Mouse (Mus musculus): ENCODE results near the gene Fer1l4. TPM values are rescaled to one million over a fixed set of nuclear protein-coding genes. Genes with fewer than 3 reads are reported as not detected.

The Fer1l4 gene
- 0.30 TPM in 1 of 2 replicates, not detected in the other for polyA plus RNA-seq (2015; fragmentation: Nextera tagmentation; extraction: Ambion mirVana)

DNA sequence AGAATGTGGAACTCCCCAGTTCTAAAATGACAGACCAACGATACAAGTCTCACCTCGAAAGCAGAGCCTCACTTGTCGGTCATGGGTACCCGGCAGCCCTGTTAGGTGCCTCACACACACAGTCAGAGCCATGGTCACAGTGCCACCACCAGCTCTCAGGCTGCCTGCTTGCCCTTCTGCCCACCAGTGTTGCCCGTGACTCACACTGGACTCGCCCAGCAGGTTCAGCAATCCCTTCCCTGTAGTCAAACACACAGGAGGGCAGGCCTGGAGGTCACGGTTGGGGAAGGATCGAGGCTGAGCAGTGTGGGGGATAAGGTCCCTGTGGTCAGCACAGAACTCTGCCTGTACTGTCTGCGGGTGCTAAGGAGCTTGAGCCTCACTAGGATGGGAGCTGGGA, at the start of gene Fer1l4:
Gene Fer1l4, minus strand, starts transcription at position 132 of the 400 bp plus-strand sequence.
- no peak for ATAC-seq
- Histone ChIP-seq H3K36me3 (ENCODE audit: control insufficient read depth, insufficient read depth, low read length) (no peaks in the 10 kb centered on the region), H3K9me3 (replicated peaks; ENCODE audit: control insufficient read depth, low read length, poor library complexity, severe bottlenecking) (no peaks in the 10 kb centered on the region), H3K27me3 (ENCODE audit: control insufficient read depth, insufficient read depth, low read depth, low read length) (no peaks in the 10 kb centered on the region), H3K27ac (ENCODE audit: low read length) (no peak within 1 kb of the TSS), H3K4me3 (ENCODE audit: low read depth, low read length) (no peak within 1 kb of the TSS), H3K9ac (ENCODE audit: low read depth, low read length) (no peak within 1 kb of the TSS), H3K4me2 (ENCODE audit: low read length) (no peak within 1 kb of the TSS), H3K4me1 (ENCODE audit: control insufficient read depth, insufficient read depth, low read length) (no peaks in the 10 kb centered on the region)
- 87% methylated on average over 9 of the region's 9 CpGs for WGBS

DNA sequence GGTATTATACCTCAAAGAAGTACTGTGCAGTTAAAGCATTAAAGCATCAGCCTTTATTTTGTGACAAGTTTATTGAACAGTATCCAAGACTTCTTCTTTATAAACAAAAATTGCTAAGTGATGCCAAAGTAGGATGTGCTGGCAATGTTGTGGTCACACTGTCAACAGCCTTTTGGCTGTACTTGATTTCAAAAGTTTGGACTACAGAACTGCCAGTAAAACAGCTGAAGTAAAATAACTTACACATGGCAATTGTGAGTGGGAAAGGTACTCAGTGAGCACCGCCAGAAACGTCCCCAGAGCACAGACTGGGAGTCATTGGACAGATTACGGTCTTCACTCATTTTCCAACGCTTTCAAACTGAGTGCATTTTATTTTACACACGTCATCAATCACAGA, 39.2 kb upstream of the Fer1l4 start:
- no peak overlapping the region for H3K4me2 ChIP-seq (ENCODE audit: low read length)
- peaks cover 6% of the 10 kb centered on the region for H3K36me3 ChIP-seq (ENCODE audit: control insufficient read depth, insufficient read depth, low read length)
- H3K4me3 ChIP-seq (ENCODE audit: low read depth, low read length), result no peak overlapping the region
- no peak overlapping the region for H3K27ac ChIP-seq (ENCODE audit: low read length)
- 86% methylated on average over 5 of the region's 5 CpGs for WGBS
- ATAC-seq, result no peak
- H3K9me3 ChIP-seq (replicated peaks; ENCODE audit: control insufficient read depth, low read length, poor library complexity, severe bottlenecking), result no peaks in the 10 kb centered on the region
- H3K4me1 ChIP-seq (ENCODE audit: control insufficient read depth, insufficient read depth, low read length), result peaks cover 4% of the 10 kb centered on the region; the same call in 1 of the 2 replicates
- no peaks in the 10 kb centered on the region for H3K27me3 ChIP-seq (ENCODE audit: control insufficient read depth, insufficient read depth, low read depth, low read length)
- H3K9ac ChIP-seq (ENCODE audit: low read depth, low read length), result no peak overlapping the region

DNA sequence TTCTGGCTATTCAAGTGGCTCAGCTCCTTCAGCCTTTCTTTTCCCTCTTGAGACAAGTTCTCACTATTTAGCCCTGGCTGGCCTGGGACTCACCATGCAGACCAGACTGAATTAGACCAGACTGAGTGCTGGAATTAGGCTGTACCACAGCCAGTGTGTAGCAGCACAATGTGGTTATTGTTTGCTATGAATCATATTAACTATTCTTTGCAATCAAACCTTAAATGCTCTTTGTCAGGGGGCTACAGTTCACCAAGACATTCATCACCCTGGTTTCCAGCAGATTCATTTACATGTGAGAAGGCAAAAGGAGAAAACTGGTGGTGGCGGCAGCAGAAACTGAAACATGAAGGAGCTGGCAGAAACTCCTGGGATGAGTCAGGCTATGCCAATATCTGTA, 37.1 kb upstream of the Fer1l4 start:
- H3K36me3 ChIP-seq (ENCODE audit: control insufficient read depth, insufficient read depth, low read length), result no peaks in the 10 kb centered on the region
- peaks cover 4% of the 10 kb centered on the region; the same call in 1 of the 2 replicates for H3K4me1 ChIP-seq (ENCODE audit: control insufficient read depth, insufficient read depth, low read length)
- H3K27ac ChIP-seq (ENCODE audit: low read length), result no peak overlapping the region
- no peak overlapping the region for H3K4me2 ChIP-seq (ENCODE audit: low read length)
- H3K4me3 ChIP-seq (ENCODE audit: low read depth, low read length), result no peak overlapping the region
- H3K27me3 ChIP-seq (ENCODE audit: control insufficient read depth, insufficient read depth, low read depth, low read length), result no peaks in the 10 kb centered on the region
- ATAC-seq, result no peak
- H3K9ac ChIP-seq (ENCODE audit: low read depth, low read length), result no peak overlapping the region
- H3K9me3 ChIP-seq (replicated peaks; ENCODE audit: control insufficient read depth, low read length, poor library complexity, severe bottlenecking), result no peaks in the 10 kb centered on the region
- WGBS, result 41% methylated on average over 1 of the region's 1 CpGs

DNA sequence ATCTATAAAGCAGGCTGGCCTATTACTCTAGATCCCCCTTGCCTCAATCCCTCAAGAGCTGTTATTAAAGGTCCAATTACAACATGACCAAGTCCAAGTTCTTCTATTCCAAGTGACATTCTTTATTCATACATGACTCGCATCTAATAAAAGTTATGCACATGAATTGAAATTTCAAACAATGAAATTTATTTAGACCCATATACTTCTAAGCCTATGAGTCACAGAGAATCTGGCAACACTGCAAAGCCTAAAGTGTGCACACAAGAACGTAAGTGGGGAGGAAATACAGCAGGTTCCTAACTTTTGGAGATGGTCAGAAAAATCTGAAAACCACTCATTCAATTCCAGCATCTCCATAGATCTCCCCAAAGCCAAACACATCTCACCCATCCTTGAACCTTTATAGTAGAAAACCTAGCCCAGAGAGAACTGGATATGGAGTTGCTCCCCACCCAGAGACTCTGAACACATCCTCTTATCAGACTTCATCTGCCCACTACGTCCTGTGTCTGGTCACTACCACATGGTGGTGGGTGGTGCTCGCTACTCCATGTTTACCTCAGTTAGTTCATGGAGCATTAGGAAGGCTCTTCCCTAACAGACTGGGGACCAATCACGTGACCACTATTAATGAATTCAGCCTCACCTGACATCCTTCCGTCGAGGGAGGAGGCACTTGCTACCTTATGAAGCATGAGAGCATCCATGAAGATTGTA, 34.8 kb upstream of the Fer1l4 start:
- no peak overlapping the region for H3K4me3 ChIP-seq (ENCODE audit: low read depth, low read length)
- peaks cover 4% of the 10 kb centered on the region; the same call in 1 of the 2 replicates for H3K4me1 ChIP-seq (ENCODE audit: control insufficient read depth, insufficient read depth, low read length)
- no peak overlapping the region for H3K9ac ChIP-seq (ENCODE audit: low read depth, low read length)
- H3K9me3 ChIP-seq (replicated peaks; ENCODE audit: control insufficient read depth, low read length, poor library complexity, severe bottlenecking), result no peaks in the 10 kb centered on the region
- H3K27ac ChIP-seq (ENCODE audit: low read length), result no peak overlapping the region
- no peaks in the 10 kb centered on the region; the same call in 1 of the 2 replicates for H3K36me3 ChIP-seq (ENCODE audit: control insufficient read depth, insufficient read depth, low read length)
- no peak overlapping the region for H3K4me2 ChIP-seq (ENCODE audit: low read length)
- WGBS, result 91% methylated on average over 7 of the region's 7 CpGs
- no peaks in the 10 kb centered on the region for H3K27me3 ChIP-seq (ENCODE audit: control insufficient read depth, insufficient read depth, low read depth, low read length)
- ATAC-seq, result no peak

DNA sequence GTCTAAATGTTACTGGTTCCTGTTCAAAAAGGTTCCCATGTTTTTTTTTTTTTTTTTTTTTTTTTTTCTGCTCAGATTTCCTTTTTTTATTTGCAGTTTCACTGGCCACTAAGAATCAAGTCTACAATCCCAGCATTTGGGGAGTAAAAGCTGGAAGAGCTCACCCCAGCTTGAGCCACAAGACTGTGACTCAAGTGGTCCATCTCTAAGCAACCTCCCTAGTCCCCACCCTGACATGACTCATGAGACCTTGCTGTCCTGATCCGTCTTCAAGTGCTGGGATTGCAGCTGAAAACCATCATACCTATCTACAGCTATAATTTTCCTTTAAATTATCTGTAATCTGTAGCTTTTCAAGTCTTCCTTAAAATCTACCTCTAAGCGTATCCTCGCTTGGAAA, 31.8 kb upstream of the Fer1l4 start:
- H3K36me3 ChIP-seq (ENCODE audit: control insufficient read depth, insufficient read depth, low read length), result no peaks in the 10 kb centered on the region; the same call in 1 of the 2 replicates
- 89% methylated on average over 3 of the region's 3 CpGs for WGBS
- H3K4me1 ChIP-seq (ENCODE audit: control insufficient read depth, insufficient read depth, low read length), result no peaks in the 10 kb centered on the region
- no peak for ATAC-seq
- H3K27me3 ChIP-seq (ENCODE audit: control insufficient read depth, insufficient read depth, low read depth, low read length), result no peaks in the 10 kb centered on the region
- no peak overlapping the region for H3K4me2 ChIP-seq (ENCODE audit: low read length)
- H3K9ac ChIP-seq (ENCODE audit: low read depth, low read length), result no peak overlapping the region
- no peak overlapping the region for H3K27ac ChIP-seq (ENCODE audit: low read length)
- no peaks in the 10 kb centered on the region for H3K9me3 ChIP-seq (replicated peaks; ENCODE audit: control insufficient read depth, low read length, poor library complexity, severe bottlenecking)
- H3K4me3 ChIP-seq (ENCODE audit: low read depth, low read length), result no peak overlapping the region

DNA sequence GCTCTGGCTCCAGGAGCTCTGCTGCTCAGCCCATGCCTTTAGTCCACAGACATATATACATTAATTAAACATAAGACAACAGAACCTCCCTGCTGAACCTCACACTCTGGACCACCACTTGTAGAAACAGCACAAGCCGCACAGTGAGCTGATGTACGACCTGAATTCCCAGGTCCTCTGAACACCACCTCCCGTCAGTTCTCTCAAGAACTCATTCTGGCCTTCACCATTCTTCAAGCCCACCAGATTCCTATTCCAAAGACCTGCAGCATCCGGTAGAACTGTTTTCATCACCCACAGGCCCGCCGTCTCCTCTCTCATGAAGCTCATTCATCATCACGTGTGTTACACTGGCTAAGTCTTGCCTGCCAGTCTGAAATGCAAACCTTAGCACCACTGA, 27.6 kb upstream of the Fer1l4 start:
- 88% methylated on average over 7 of the region's 7 CpGs for WGBS
- ATAC-seq, result no peak
- H3K4me1 ChIP-seq (ENCODE audit: control insufficient read depth, insufficient read depth, low read length), result no peaks in the 10 kb centered on the region
- H3K4me3 ChIP-seq (ENCODE audit: low read depth, low read length), result no peak overlapping the region
- no peaks in the 10 kb centered on the region for H3K27me3 ChIP-seq (ENCODE audit: control insufficient read depth, insufficient read depth, low read depth, low read length)
- H3K9ac ChIP-seq (ENCODE audit: low read depth, low read length), result no peak overlapping the region
- no peak overlapping the region for H3K27ac ChIP-seq (ENCODE audit: low read length)
- H3K9me3 ChIP-seq (replicated peaks; ENCODE audit: control insufficient read depth, low read length, poor library complexity, severe bottlenecking), result no peaks in the 10 kb centered on the region
- H3K36me3 ChIP-seq (ENCODE audit: control insufficient read depth, insufficient read depth, low read length), result peaks cover 18% of the 10 kb centered on the region
- no peak overlapping the region for H3K4me2 ChIP-seq (ENCODE audit: low read length)

DNA sequence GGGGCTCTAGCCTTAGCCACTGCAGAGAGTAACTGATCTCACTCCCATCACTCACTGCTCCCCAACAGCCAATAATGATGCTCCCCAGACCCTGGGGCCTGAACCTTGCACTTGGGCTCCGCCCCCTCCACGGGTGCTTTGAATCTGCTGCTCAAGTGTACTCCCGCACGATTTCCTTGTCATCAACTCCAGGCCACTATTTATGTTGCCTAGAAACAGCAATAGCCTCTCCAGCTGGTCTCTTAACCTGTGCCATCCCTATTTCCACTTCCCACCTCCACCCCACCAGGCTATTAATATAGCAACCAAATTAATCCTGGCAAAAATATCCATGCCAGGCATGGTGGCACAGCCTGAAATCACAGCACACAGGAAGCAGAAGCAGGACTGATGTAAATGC, 26.9 kb upstream of the Fer1l4 start:
- no peak for ATAC-seq
- no peaks in the 10 kb centered on the region for H3K9me3 ChIP-seq (replicated peaks; ENCODE audit: control insufficient read depth, low read length, poor library complexity, severe bottlenecking)
- no peak overlapping the region for H3K9ac ChIP-seq (ENCODE audit: low read depth, low read length)
- no peak overlapping the region for H3K4me3 ChIP-seq (ENCODE audit: low read depth, low read length)
- H3K27ac ChIP-seq (ENCODE audit: low read length), result no peak overlapping the region
- WGBS, result 39% methylated on average over 4 of the region's 4 CpGs
- no peaks in the 10 kb centered on the region for H3K27me3 ChIP-seq (ENCODE audit: control insufficient read depth, insufficient read depth, low read depth, low read length)
- H3K4me1 ChIP-seq (ENCODE audit: control insufficient read depth, insufficient read depth, low read length), result no peaks in the 10 kb centered on the region
- H3K36me3 ChIP-seq (ENCODE audit: control insufficient read depth, insufficient read depth, low read length), result peaks cover 18% of the 10 kb centered on the region
- H3K4me2 ChIP-seq (ENCODE audit: low read length), result no peak overlapping the region

DNA sequence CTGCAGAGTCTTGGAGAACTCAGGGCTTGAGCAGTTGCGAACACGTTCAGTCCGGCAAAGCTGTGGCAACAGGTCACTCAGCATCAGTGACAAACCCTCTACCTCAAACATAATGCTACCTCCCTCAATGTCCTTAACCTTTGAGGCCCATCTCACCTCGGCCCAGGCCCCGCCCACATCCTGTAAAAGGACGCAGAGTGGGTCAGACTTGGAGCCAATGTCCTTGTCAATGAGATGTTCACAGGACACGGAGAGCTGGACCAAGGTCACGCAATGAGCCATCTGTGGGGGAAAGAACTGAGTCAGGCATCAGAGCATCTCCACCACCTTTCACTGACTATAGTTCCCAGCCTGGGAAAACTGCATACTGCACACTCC, 26.4 kb upstream of the Fer1l4 start:
- H3K27ac ChIP-seq (ENCODE audit: low read length), result no peak overlapping the region
- no peaks in the 10 kb centered on the region for H3K4me1 ChIP-seq (ENCODE audit: control insufficient read depth, insufficient read depth, low read length)
- ATAC-seq, result no peak
- no peak overlapping the region for H3K4me3 ChIP-seq (ENCODE audit: low read depth, low read length)
- no peaks in the 10 kb centered on the region for H3K9me3 ChIP-seq (replicated peaks; ENCODE audit: control insufficient read depth, low read length, poor library complexity, severe bottlenecking)
- 89% methylated on average over 8 of the region's 8 CpGs for WGBS
- no peak overlapping the region for H3K9ac ChIP-seq (ENCODE audit: low read depth, low read length)
- no peaks in the 10 kb centered on the region for H3K27me3 ChIP-seq (ENCODE audit: control insufficient read depth, insufficient read depth, low read depth, low read length)
- H3K4me2 ChIP-seq (ENCODE audit: low read length), result no peak overlapping the region
- peaks cover 18% of the 10 kb centered on the region for H3K36me3 ChIP-seq (ENCODE audit: control insufficient read depth, insufficient read depth, low read length)

DNA sequence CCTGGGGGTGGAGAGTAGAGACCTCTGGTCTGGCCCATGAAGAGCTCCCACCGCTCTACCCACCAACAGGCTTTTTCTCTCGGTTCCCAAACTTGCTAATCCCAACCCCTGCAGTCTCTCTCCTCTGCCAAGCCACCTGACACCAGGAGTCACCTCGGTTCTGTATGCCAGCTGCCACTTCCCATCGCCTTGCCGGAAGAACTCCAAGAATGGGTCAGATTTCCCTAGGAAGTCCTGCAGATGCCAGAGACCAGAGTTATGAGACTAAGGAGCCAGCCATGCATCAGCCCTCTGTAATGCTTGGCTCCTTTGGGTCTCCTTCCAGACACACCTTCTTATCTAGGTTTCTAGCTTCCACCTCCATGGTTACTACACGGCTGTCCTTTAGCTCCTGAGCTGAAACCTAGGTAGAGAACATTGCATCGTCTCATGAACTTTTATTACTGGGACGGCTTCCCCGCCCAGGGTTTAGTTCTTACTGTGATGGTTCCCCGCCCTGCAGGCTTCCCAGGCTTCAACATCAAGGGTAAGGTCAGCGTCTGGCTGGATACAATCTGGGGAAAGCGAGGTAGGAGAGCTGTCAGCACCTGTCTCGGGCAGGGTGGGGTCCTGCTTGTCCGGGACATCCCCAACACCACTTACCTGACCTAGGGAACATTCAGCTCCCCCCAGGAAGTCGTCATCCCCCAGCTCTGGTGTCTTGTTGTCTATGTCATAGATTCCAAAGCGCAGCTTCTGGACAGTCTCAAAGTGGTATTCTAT, 25.9 kb upstream of the Fer1l4 start:
- Histone ChIP-seq H3K9ac (ENCODE audit: low read depth, low read length) (no peak overlapping the region), H3K36me3 (ENCODE audit: control insufficient read depth, insufficient read depth, low read length) (peaks cover 23% of the 10 kb centered on the region), H3K9me3 (replicated peaks; ENCODE audit: control insufficient read depth, low read length, poor library complexity, severe bottlenecking) (no peaks in the 10 kb centered on the region), H3K27me3 (ENCODE audit: control insufficient read depth, insufficient read depth, low read depth, low read length) (no peaks in the 10 kb centered on the region), H3K4me2 (ENCODE audit: low read length) (no peak overlapping the region), H3K27ac (ENCODE audit: low read length) (no peak overlapping the region), H3K4me1 (ENCODE audit: control insufficient read depth, insufficient read depth, low read length) (no peaks in the 10 kb centered on the region), H3K4me3 (ENCODE audit: low read depth, low read length) (no peak overlapping the region)
- ATAC-seq, result no peak
- 92% methylated on average over 16 of the region's 16 CpGs for WGBS

Measured in midbrain, embryonic 16.5 days (tissue).